Mouse (Mus musculus): ENCODE results near the gene Ccdc62. TPM values are rescaled to one million over a fixed set of nuclear protein-coding genes. Genes with fewer than 3 reads are reported as not detected.

The Ccdc62 gene
- 1 to 10 TPM; 2.9 to 3.3 TPM for total RNA-seq (2021)
- long read RNA-seq, experiment 1, partial matches to known transcripts: 0 of 5 reads
- long read RNA-seq, experiment 1, other reads (novel, unspliced or antisense): 3 of 5 reads
- long read RNA-seq, experiment 2, partial matches to known transcripts: 1 of 3 reads
- long read RNA-seq, experiment 2, other reads (novel, unspliced or antisense): 1 of 3 reads

DNA sequence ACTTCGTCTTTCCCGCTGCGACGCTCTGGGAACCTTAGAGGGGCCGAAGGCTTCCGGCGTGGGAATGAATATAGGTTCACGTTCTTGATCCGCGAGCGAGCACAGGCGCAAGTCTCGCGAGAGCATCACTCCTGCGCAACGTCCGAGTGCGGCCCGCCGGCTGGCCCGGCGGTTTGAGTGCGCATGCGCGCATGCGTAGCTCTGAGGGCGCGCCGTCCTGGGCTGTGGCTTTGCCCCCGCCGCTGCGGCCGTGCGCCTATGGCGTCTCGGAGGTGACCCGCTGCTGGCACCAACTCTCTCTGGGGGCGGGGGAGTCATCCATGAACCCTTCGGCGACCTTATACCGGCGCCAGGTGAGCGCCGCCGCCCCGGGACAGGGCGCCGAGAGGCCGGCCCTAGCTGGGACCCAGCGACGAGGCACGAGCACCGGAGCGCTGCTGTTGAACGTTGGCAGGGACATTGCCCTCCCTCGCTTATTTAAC lies at the start of gene Ccdc62:
TSS of gene Ccdc62 (plus strand) at position 172 of the 482 bp plus-strand sequence.
- peak; percentile 95 to 97 for DNase-seq

GRCm38 (mm10) chr5:123880778-123881177 lies 49.7 kb upstream of the Ccdc62 start:
- no peak for DNase-seq

DNA sequence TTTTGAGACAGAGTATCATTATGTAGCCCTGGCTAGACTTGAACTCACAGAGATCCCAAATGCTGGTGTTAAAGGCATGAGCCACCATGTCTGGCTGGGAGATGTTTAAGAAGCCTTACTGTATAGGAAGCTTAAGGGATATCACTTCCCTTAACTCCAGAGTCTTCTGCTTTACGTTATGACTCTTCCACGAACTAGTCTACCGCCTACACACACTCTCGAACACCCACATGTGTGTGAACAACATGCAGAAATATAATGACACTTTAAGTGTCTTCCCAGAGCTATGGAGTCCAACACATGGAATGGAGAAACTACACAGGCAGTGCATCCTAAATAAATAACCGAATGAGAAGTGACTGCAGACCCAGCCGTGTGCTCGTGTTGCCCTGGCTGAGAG lies 46.6 kb upstream of the Ccdc62 start:
- DNase-seq: no peak

DNA sequence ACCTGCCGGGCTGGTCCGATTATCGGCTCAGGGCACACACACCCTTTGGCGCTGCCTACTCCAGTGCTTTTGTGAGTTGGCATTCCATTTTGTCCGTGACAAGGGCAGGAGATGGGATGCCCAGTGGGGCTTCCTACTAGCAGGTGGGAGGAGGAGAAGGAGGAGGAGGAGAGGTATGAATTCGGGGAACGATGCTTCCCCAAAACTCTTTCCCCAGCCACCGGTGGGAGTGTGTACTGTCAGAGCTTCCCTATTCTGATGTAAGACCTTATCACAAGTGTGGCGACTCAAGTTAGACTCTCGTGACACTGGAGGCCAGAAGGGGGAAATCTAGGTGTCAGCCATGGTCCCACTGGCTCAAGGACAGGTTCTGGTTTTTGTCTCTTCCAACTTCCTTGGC lies 46.1 kb upstream of the Ccdc62 start:
- no peak for DNase-seq

GRCm38 (mm10) chr5:123886365-123886764 lies 44.1 kb upstream of the Ccdc62 start:
- no peak for DNase-seq

DNA sequence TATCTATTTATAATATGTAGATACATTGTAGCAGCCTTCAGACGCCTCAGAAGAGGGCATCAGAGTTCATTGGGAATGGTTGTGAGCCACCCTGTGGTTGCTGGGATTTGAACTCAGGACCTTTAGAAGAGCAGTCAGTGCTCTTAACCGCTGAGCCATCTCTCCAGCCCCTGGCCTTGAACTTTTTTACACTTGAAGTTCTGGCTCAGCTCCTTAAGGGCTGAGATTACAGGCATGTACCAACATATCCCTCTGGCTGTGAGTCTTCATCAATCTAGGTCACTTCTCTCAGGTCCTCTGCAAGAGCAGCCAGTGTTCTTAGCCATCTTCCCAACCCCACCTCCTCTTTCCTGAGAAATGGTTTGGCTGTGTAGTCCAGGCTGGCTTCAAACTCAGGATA lies 40.2 kb upstream of the Ccdc62 start:
- DNase-seq: no peak

DNA sequence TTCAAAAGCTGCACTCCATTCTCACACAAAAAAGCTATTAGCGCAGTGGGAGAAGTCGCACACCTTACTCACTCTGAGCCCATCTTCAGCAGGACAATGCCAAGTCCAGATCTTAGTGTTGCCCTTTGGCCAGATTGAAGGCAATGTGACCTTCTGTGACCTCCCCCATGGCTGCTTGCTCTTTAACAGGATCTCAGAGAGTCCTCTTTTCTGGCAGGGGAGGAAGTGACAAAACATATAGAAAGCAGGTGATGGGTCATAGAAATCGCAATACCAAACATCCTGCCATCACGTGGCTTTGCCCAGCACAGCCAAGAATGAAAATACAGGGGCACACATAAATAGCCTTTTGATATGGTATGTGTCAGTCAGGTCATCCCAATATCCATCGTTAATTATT lies 39.5 kb upstream of the Ccdc62 start:
- DNase-seq: no peak

GRCm38 (mm10) chr5:123891669-123892068 lies 38.8 kb upstream of the Ccdc62 start:
- peak in 1 of 2 experiments; percentile 26 for DNase-seq

DNA sequence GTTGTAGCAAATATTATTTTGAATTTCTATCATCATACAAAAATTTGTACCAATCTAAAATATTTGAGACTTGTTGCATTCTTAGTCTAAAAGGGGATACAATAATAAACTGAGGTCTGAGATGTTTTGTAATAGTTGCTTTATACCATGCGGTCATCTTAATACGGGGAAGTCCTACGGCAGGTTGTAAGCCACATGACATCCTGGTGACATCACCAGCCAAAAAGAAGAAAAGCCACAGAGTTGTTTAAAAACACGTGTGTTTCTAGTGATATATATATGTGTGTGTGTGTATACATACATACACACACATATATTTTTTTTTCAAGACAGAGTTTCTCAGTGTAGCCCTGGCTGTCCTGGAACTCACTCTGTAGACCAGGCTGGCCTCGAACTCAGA lies 37.0 kb upstream of the Ccdc62 start:
- no peak for DNase-seq

GRCm38 (mm10) chr5:123896395-123896794 lies 34.1 kb upstream of the Ccdc62 start:
- DNase-seq: no peak

DNA sequence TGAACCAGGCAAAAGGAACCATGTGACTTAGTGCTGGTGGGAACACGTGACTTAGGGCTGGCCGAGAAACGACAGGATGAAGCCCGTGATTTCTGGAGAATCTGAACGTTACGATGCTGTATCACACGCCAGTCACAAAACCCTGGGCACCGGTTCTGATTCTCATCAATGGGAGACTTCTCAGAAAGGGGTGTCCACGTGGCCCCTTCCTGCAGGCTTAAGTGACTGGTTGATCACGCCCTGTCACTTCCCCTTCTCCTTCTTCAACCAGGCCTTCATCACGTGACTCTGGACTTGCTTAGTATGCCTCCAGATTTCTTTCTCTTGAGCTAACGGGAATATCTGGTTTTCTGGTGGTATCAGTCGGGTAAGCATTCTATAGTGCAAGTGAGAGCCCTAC lies 33.1 kb upstream of the Ccdc62 start:
- no peak for DNase-seq

DNA sequence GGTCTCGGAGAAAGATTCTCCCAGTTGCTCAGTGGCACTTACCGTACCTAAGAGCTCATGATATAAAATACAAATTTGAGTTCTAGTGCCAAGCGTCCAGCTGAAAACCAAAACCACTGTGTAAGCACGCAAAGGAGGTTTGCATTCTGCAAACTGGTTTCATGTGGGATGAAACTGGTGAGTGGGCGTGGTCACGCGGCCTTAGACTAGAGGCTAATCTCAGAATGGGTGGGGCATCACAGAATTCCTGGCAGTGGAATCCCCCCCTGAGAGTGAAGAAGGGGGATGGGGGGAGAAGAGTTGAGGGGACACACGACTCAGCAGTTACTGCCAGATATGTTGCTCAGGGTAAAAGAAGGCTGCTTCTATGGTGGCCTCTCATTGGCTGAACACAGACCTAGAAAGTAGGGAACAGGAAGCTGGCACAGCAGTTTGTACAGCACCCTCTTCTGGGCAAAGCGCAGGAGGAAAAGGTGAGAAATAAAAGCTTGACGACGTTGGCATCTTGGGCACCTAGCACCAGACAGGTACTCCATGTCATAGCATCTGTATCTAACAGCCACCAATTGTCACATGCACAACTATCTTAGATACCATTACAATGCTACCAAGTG lies 26.3 kb upstream of the Ccdc62 start:
- DNase-seq: no peak

DNA sequence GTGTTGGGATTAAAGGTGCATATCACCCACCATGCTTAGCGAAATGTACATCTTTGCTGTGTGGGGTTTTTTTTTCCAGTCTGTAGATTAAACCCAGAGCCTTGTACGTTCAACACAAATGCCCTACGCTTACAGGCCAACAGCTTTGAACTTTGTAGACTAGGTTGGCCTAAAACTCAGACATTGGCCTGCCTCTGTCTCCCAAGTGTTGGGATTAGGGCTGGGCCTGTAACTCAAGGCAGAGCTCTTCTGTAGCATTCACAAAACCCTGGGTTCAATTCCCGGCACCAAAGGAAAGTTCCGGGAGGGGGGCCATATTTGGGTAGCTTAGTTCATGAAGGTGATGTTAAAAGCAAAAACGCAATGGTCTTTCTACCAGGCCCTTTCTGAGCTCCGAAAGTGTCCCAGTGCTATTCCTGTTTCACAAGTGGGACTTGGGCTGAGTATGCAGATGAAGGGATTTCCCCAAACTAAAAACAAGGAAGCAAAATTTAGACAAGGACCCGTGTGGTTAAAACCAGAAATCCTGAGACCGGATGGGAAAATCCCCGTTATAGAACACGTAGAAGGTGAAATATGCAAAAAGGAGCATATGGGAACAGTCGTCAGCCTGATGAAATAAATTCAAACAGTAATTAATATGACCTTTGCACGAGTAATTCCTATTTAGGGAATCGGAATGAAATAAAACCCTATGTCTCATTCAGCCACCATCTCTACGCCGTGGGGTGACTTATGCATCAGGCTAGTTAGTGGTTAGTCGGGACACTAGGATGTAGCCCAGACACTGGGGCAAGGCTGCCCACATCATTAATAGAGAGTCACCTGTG lies 24.1 kb upstream of the Ccdc62 start:
- no peak for DNase-seq

GRCm38 (mm10) chr5:123906976-123907630 lies 23.4 kb upstream of the Ccdc62 start, which contains the start of gene Denr:
Gene Denr, plus strand, starts transcription at chr5:123907175.
- peak; percentile 100 for DNase-seq

DNA sequence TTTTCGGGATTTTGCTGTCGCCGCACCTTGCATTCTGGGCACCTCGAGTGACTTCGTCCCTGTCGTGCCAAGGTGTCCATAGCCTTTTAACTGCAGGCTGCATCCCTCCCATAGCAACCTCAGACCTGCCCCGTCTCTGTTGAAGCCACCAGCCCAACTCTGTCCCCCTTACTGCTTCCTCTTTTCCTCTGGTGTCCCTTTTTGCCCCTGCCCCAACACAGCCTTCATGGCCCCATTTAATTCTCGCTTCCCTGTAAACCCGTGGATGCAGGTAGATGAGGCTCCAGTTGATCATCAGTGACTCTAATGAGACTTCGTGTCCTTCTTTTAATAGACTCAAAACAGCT lies 22.9 kb upstream of the Ccdc62 start:
- no peak for DNase-seq

DNA sequence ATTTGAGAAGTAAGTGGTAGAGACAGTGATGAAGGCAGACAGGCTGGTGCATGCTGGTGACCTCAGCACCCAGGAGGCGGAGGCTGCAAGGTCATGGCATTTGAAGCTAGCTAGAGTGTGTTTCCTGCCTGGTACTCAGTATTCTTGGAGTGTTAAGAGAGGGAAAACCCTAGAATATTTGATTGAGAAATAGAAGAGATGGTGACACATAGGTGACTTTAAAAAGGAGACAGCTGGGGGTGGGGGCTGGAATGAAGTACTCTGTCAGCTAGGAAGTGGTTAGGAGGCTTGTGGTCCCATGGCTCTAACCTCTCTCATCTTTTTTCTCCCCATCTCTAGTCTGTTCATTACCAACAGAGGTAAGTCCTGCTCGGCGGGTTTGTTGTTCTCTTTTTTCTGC lies 15.6 kb upstream of the Ccdc62 start:
- peak; percentile 69 to 73 for DNase-seq

GRCm38 (mm10) chr5:123922112-123922511 lies 8.4 kb upstream of the Ccdc62 start:
- DNase-seq: no peak

GRCm38 (mm10) chr5:123927118-123927517 lies 3.4 kb upstream of the Ccdc62 start, which contains the start of gene Gm43518:
Gene Gm43518, plus strand, starts transcription at chr5:123927418.
- DNase-seq: no peak

- no peak for DNase-seq
These were observed 652 bp downstream of the Ccdc62 start for GRCm38 (mm10) chr5:123931131-123931530.

- DNase-seq: no peak
These were observed 2.4 kb downstream of the Ccdc62 start for GRCm38 (mm10) chr5:123932927-123933326.

DNA sequence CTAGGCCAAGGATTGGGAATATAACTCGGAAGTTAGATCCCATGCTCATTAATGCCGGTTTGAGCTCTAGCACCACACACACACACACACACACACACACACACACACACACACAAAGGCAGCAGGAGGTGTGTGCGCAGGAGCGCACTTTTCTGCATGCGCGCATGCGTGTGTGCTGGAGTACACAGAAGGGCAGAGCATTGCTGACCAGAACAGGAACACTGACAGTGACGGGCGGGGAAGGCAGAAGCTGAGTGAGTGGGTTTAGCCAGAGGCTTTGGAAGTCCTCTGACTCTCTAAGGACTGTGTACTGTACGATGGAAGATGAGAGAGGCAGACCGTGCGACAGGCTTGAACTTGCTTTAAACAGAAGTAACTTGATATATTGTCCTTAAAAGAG lies 3.1 kb downstream of the Ccdc62 start:
- DNase-seq: no peak

DNA sequence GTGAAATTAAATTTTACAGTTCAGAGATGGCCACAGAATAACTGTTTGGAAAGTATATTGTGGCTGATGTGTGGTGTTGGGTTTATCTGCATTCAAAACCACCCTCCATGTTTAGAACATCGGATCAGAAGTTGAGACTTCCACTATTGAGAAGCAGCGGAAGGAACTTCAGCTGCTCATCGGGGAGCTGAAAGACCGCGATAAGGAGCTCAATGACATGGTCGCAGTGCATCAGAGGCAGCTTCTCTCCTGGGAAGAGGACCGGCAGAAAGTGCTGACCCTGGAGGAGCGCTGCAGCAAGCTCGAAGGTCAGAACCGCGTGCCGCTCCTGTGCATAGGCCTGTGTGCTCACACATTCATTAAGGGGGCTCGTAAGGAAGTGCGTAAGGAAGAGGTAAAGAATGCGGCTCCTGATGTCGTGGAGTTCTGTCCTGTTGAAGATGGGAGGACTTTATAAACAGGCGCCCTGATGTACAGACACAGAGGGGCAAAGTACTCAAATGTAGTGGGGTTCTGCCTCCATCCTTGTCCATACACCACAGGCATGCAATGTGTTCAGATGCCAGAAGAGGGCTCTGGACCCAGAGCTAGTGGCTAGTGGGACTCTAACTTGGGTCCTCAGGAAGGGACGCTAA lies 3.6 kb downstream of the Ccdc62 start:
- DNase-seq: peak in 1 of 2 experiments; percentile 20

Data from adrenal gland, postnatal 36 days (tissue).